Mouse (Mus musculus) kidney, postnatal 0 days (tissue): Measurements from ENCODE around the gene Tac4. TPM values are rescaled to one million over a fixed set of nuclear protein-coding genes. Genes with fewer than 3 reads are reported as not detected.

ENCODE experiments used
- ATAC-seq: fragments of 200-750 bp; cut with Nextera tagmentation; replicated peaks from 2 replicates; pipeline ENCODE4 v1.8.0; 2017; ENCODE audit warnings: low read depth, moderate number of reproducible peaks, moderate TSS enrichment, moderate library complexity; ENCODE audit not compliant: low FRiP score
- DNase-seq: peaks from one replicate; pipeline ENCODE4 v3.0.0-alpha.2; 2016; ENCODE audit warnings: low spot score
- H3K27ac ChIP-seq: fragments of 300-500 bp; sonication (generic); 2 replicates; pipeline ENCODE4 v1.5.1; 2014; ENCODE audit warnings: mild to moderate bottlenecking
- H3K27me3 ChIP-seq: fragments of 300-500 bp; sonication (generic); 2 replicates; pipeline ENCODE4 v1.6.1; 2014; ENCODE audit warnings: low read length, mixed read lengths; ENCODE audit not compliant: insufficient read depth
- H3K36me3 ChIP-seq: fragments of 300-500 bp; sonication (generic); 2 replicates; pipeline ENCODE4 v1.6.1; 2014; ENCODE audit warnings: low read length, mixed read lengths; ENCODE audit not compliant: insufficient read depth
- H3K4me1 ChIP-seq: fragments of 300-500 bp; sonication (generic); replicated peaks from 2 replicates; pipeline ENCODE4 v1.6.1; 2014; ENCODE audit warnings: antibody characterized with exemption, low read length, mixed read lengths; ENCODE audit not compliant: insufficient read depth
- H3K4me2 ChIP-seq: fragments of 300-500 bp; sonication (generic); 2 replicates; pipeline ENCODE4 v1.6.1; 2014; ENCODE audit warnings: mild to moderate bottlenecking, low read length, moderate library complexity, mixed read lengths
- H3K4me3 ChIP-seq: fragments of 300-500 bp; sonication (generic); replicated peaks from 2 replicates; pipeline ENCODE4 v1.5.1; 2014; ENCODE audit warnings: low read depth, low read length
- H3K9ac ChIP-seq: fragments of 300-500 bp; sonication (generic); 2 replicates; pipeline ENCODE4 v1.6.1; 2014; ENCODE audit warnings: low read depth, low read length
- H3K9me3 ChIP-seq: fragments of 300-500 bp; sonication (generic); replicated peaks from 2 replicates; pipeline ENCODE4 v1.6.1; 2016; ENCODE audit warnings: low read length, inconsistent platforms, mixed read lengths
- CTCF ChIP-seq: IDR thresholded peaks from 2 replicates; pipeline ENCODE4 v1.5.1; 2016; ENCODE audit warnings: antibody characterized with exemption, low read depth, mild to moderate bottlenecking, moderate library complexity
- WGBS: fragments of 180-500 bp; shearing (Covaris S2); extraction: QIAGEN DNeasy Blood & Tissue Kit; methylation state at CpG from one replicate; pipeline ENCODE4 v1.1.7; 2014; 5-methylcytosine and 5-hydroxymethylcytosine counted together
- polyA plus RNA-seq: library from polyadenylated mRNA; unstranded; fragments of >200 nt; fragmentation: Nextera tagmentation; extraction: Ambion mirVana; gene quantifications from 2 replicates; pipeline ENCODE4 v1.2.1, GENCODE M21; 2015

Gene Tac4
- polyA plus RNA-seq, 1 experiment from 2014 or later: 0.09 TPM

DNA sequence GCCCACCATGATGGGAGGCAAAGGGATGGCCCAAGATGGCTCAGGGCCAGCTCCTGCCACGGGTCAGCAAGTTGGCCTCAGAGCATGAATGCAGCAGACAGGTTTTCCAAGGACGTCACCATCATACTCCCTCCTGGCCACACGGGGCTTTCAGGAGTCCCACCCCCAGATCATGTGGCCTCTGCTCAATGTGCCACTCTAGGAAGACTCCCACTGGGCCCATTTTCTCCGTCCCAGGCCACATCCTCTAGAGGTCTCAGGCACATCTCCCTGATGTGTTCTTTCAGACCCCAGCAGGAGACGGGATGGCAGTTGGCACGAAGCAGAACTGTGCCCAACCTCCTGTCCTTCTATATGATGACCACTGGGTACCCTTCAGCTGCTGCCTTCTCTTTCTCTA is 18.7 kb upstream of the Tac4 start:
- 55% methylated on average over 6 of the region's 6 CpGs for WGBS
- H3K36me3 ChIP-seq: no peaks in the 10 kb centered on the region
- H3K4me3 ChIP-seq: no peak overlapping the region
- H3K27ac ChIP-seq: no peak overlapping the region
- ATAC-seq (peak; percentile 55), DNase-seq (no peak)
- H3K4me1 ChIP-seq: no peaks in the 10 kb centered on the region
- TF ChIP-seq CTCF: no peak
- H3K4me2 ChIP-seq: no peak overlapping the region
- H3K9me3 ChIP-seq: no peaks in the 10 kb centered on the region
- H3K27me3 ChIP-seq: no peaks in the 10 kb centered on the region
- H3K9ac ChIP-seq: no peak overlapping the region

DNA sequence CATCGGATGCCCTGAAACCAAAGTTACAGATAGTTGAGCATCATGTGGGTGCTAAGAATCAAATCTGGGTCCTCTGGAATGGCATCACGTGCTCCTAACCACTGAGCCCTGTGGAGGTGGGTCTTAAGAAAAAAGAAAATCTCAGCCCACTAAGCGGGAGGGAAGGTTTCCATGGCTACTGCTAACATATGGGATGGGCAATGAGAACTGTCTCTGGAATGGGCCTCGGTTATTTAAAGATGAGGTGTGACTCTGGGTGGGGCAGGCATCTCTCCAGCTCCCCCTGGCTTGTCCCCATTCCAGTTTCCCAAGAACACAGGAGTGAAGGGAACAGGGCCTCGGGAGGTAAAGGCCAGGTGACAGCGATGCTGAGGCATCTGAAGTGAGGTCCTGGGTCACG is 15.9 kb upstream of the Tac4 start:
- Histone ChIP-seq H3K9ac (no peak overlapping the region), H3K36me3 (no peaks in the 10 kb centered on the region), H3K4me1 (no peaks in the 10 kb centered on the region), H3K9me3 (no peaks in the 10 kb centered on the region), H3K27me3 (no peaks in the 10 kb centered on the region), H3K27ac (no peak overlapping the region), H3K4me3 (no peak overlapping the region), H3K4me2 (no peak overlapping the region)
- ATAC-seq: no peak
- no peak for DNase-seq
- TF ChIP-seq CTCF: no peak
- WGBS: 67% methylated on average over 7 of the region's 7 CpGs

DNA sequence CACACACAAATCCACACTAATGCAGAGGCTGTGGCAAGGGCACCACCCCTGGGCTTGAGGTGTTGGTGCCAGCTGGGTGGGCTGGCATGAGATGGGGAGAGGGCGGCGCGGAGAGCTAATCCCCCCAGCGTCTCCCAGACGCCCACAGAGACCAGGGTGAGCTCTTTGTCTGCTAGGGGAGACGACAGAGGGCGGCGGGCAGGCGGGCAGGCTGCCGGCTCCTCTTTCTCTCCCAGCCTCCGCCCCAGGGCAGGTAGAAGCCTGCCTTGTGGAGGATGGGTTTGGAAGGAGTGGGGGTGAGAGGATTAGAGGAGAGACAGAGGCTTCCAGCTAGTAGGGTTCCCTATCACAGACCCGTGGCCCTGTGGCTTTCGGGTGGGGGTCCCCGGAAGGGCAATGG is 14.3 kb upstream of the Tac4 start:
- Histone ChIP-seq H3K9ac (no peak overlapping the region), H3K9me3 (no peaks in the 10 kb centered on the region), H3K27ac (no peak overlapping the region), H3K27me3 (no peaks in the 10 kb centered on the region), H3K36me3 (no peaks in the 10 kb centered on the region), H3K4me3 (no peak overlapping the region), H3K4me1 (no peaks in the 10 kb centered on the region), H3K4me2 (no peak overlapping the region)
- ATAC-seq (no peak), DNase-seq (no peak)
- 60% methylated on average over 13 of the region's 14 CpGs for WGBS
- no peak for TF ChIP-seq CTCF

DNA sequence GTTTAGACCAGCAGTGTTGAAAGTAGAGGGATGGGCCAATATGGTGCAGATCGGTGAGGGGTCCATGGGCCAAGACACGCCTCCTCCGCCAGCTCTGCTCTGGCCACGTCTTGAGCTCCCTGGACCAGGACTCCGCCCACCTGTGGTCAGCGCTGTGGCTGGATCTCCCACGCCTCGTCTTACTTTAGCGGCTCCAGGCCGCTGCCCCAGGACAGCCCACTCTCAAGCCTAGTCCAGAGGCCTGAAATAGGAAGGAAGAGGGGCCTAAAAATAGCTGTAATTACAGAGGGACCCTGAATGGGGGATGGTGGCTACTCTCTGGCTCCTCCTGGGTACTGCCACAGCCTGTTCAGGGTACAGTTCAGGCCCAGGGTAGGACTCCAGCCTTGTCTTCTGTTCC is 11.2 kb upstream of the Tac4 start:
- peak; percentile 65 for DNase-seq
- Histone ChIP-seq H3K36me3 (no peaks in the 10 kb centered on the region), H3K9me3 (no peaks in the 10 kb centered on the region), H3K9ac (no peak overlapping the region), H3K4me1 (no peaks in the 10 kb centered on the region), H3K27ac (no peak overlapping the region; the same call in 1 of the 2 replicates), H3K4me3 (no peak overlapping the region), H3K4me2 (no peak overlapping the region), H3K27me3 (no peaks in the 10 kb centered on the region)
- 0 out of 2 replicates have a peak, but pooled peaks have one; percentile 8 for ATAC-seq
- no peak for TF ChIP-seq CTCF
- 18% methylated on average over 10 of the region's 10 CpGs for WGBS

DNA sequence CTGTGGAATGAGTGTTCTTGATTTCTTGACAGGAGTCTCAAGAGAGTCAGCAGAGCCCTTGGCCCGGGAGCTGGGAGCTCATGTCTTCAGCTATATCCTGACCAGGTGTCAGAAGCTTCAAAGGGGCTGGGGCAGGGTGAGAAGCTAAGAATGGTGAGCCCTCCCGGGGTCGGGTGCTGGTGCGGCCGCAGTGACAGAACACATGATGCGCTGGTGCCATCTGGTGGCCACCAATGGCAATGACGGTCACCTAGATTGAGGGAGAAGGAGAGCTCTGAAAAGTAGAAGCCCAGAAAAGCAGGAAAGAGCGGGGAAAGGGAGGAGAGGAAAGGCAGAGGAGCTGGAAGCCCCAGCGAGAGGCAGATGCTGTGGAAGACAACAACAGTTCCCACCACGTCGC is 10.0 kb upstream of the Tac4 start:
- Histone ChIP-seq H3K9me3 (no peaks in the 10 kb centered on the region), H3K4me1 (no peaks in the 10 kb centered on the region), H3K27ac (peak overlapping the region; percentile 74), H3K4me3 (no peak overlapping the region), H3K9ac (no peak overlapping the region), H3K27me3 (no peaks in the 10 kb centered on the region), H3K4me2 (no peak overlapping the region), H3K36me3 (no peaks in the 10 kb centered on the region)
- ATAC-seq (no peak), DNase-seq (peak; percentile 88)
- 4% methylated on average over 11 of the region's 11 CpGs for WGBS
- TF ChIP-seq CTCF: peak; percentile 96

DNA sequence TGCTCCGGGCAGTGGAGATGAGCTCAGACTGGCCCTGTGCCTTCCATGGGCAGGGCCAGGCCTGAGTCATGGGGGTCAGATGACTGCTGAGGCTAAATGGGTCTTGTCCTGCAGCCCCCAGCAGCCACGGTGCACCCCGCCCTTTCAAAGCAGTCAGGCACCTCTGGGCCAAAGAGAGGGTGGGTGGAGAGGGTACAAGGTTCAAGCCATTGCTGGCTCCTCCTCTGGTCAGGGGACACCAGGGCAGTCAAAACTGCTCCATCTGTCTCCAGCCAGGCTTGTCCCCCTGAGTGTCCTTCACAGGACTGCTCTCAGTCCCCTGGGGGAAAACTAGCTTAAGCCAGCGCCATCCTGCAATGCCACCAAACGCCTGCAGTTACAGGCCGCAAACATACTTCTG is 9.2 kb upstream of the Tac4 start:
- no peaks in the 10 kb centered on the region for H3K36me3 ChIP-seq
- TF ChIP-seq CTCF: 0 out of 2 replicates have a peak, but pooled peaks have one; percentile 7
- ATAC-seq (peak; percentile 90), DNase-seq (no peak)
- WGBS: 76% methylated on average over 6 of the region's 6 CpGs
- H3K9ac ChIP-seq: no peak overlapping the region
- no peaks in the 10 kb centered on the region for H3K4me1 ChIP-seq
- no peak overlapping the region for H3K4me2 ChIP-seq
- no peaks in the 10 kb centered on the region for H3K27me3 ChIP-seq
- peak overlapping the region; percentile 74 for H3K27ac ChIP-seq
- no peak overlapping the region for H3K4me3 ChIP-seq
- no peaks in the 10 kb centered on the region for H3K9me3 ChIP-seq

DNA sequence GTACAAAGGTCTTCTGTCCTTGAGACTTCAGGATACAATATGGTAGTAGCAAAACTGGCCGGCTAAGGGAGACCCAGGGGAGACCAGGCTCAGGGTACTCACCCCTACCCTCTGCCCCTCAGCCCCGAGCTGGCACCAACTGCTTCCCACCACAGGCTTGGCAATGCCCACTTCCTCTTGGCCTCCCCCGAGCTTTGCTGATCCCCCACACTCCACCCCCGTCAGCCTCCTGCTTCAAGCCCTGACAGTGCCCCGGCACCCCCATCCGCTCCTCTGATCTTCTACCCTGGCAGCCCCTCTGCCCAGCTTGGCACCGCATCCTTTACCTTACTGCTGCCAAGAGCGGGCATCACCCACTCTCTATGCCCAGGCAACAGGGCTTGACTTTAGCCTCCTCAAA is 7.2 kb upstream of the Tac4 start:
- Histone ChIP-seq H3K9ac (no peak overlapping the region), H3K27me3 (no peaks in the 10 kb centered on the region), H3K4me3 (no peak overlapping the region), H3K4me2 (no peak overlapping the region), H3K4me1 (no peaks in the 10 kb centered on the region), H3K9me3 (no peaks in the 10 kb centered on the region), H3K27ac (no peak overlapping the region), H3K36me3 (no peaks in the 10 kb centered on the region)
- no peak for DNase-seq
- ATAC-seq: no peak
- 85% methylated on average over 8 of the region's 8 CpGs for WGBS
- no peak for TF ChIP-seq CTCF
